Mouse (Mus musculus): Measurements from ENCODE around the gene Gm7168. TPM values are rescaled to one million over a fixed set of nuclear protein-coding genes. Genes with fewer than 3 reads are reported as not detected.
"Not testable (repeated sequence)": the region's sequence is repeated elsewhere in the genome, so short reads cannot be mapped to it uniquely, and the experiment has no call there.

The Gm7168 gene
- total RNA-seq, 2 experiments from 2014 or later, result not detected

DNA sequence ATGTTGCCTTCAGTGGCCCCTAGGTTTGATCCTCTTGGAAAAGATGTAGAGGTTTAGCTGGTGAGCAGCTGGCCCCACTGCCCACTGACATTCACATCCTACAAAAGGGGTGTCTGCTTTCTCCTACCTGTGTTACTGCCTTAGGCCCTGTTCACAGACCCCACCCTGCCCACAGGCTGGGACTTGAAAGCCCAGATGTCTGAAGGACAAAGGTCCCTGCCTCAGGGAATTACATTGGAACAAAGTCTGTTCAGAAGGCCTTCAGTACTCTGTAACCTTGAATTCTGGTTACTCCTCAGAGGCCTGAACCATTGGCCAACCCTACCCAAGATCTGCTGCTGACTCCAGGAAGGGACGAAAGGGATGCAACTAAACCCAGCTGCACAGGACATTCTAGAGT lies 39.5 kb downstream of the Gm7168 start:
- no peak for ATAC-seq (replicated peaks; ENCODE audit: poor library complexity)

DNA sequence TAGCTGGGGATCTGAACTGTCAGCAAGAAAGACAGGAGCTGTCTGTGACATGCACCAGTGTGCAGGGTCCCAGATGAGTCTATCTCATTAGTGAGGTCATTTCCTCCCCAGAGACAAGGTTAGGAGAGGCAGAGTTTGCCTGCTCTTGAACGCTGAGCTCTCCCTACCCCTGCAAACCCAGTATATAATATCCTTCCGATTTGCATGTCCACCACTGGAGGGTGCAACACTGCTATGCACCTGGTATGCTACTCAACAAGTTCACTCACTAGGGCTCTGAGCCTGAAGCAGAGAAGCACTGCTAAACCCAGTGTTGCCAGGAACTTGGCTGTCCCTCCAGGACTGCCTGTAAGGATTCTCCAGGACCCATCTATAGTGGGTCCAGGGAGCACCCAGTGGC lies 45.3 kb downstream of the Gm7168 start:
- not testable (repeated sequence) for ATAC-seq (replicated peaks; ENCODE audit: poor library complexity)

Other genes with a start within 250 kb of the Gm7168 start
- gene Afdn, start 187.8 kb upstream of the Gm7168 start, total RNA-seq (2015), result 2.5 and 3.7 TPM in 2 replicates
- gene Afdn, start 187.8 kb upstream of the Gm7168 start, total RNA-seq (2017), result 2.6 and 5.6 TPM in 2 replicates
- gene Tcte2, start 186.5 kb upstream of the Gm7168 start, total RNA-seq (2015), result 1.0 TPM in 1 of 2 replicates, not detected in the other
- gene Tcte2, start 186.5 kb upstream of the Gm7168 start, total RNA-seq (2017), result not detected in 2 replicates
- not detected in 2 replicates for gene Gm7356, start 55.3 kb downstream of the Gm7168 start, total RNA-seq (2015)
- not detected in 2 replicates for gene Gm7356, start 55.3 kb downstream of the Gm7168 start, total RNA-seq (2017)
- not detected in 2 replicates for gene Gm7358, start 111.2 kb downstream of the Gm7168 start, total RNA-seq (2015)
- gene Gm7358, start 111.2 kb downstream of the Gm7168 start, total RNA-seq (2017), result not detected in 2 replicates

Measured in megakaryocyte progenitor cell, adult 5-6 weeks (primary cell).